Mouse (Mus musculus) cerebellum, adult 2 months (tissue): ENCODE results near the gene Traf5.

Source experiments
- CTCF ChIP-seq: fragments of 200-500 bp; IDR thresholded peaks from 2 replicates; pipeline ENCODE4 v1.5.1; 2011; ENCODE audit warnings: low read depth, mild to moderate bottlenecking, control low read depth, low read length, moderate library complexity, borderline replicate concordance; ENCODE audit not compliant: insufficient read depth
- POLR2A ChIP-seq: fragments of 200-500 bp; IDR thresholded peaks from 2 replicates; pipeline ENCODE4 v1.6.1; 2011; ENCODE audit warnings: low read length, control low read depth, borderline replicate concordance; ENCODE audit not compliant: insufficient read depth

GRCm38 (mm10) chr1:192115378-192115777 is 23.0 kb upstream of the Traf5 start:
- no peak for TF ChIP-seq POLR2A
- no peak for TF ChIP-seq CTCF
